Mouse (Mus musculus): ENCODE measurements around the gene Rasgrp2. TPM values are rescaled to one million over a fixed set of nuclear protein-coding genes. Genes with fewer than 3 reads are reported as not detected.

The Rasgrp2 gene
- polyA plus RNA-seq, 1 experiment from 2014 or later, result 45.0 TPM

DNA sequence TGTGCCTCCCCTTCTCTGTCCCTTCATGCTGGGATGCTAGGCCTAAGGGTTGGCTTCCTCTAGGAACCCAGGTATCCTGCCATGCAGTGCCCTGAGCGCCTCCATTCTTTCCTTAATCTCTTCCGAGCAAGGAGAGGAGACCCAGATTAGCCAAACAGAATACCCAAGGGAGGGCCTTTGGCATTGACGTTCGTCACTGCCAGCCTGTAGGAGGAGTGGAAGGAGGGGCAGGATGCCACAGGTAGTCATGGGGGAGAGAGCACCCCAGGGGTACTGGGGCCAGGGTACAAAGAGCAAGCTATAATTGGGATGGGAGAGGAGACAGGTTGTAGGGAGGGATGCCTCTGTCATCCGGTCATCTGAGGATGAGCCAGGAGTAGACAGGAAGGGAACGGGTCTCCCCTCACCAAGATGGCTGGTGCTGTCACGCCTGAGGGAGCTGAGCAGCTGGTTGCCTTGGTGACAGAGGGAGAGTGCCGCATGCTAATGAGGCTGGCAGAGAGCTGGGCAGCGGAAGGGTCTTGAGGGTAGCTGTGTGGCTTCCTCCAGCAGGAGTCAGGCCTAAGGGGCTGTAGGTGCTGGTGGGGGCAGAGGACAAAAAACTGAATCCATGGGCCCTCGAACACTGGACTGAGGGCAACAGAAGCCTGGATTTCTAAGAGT is 46.8 kb downstream of the Rasgrp2 start:
- H3K4me1 ChIP-seq, result peaks cover 10% of the 10 kb centered on the region
- no peak for ATAC-seq (ENCODE audit: insufficient number of reproducible peaks, low FRiP score, low TSS enrichment, low read depth)
- H3K27me3 ChIP-seq, result no peaks in the 10 kb centered on the region; the same call in 1 of the 2 replicates
- WGBS, result 22% methylated on average over 10 of the region's 10 CpGs
- H3K36me3 ChIP-seq, result no peaks in the 10 kb centered on the region
- H3K9me3 ChIP-seq (replicated peaks), result no peaks in the 10 kb centered on the region
- H3K9ac ChIP-seq, result no peak overlapping the region
- no peak overlapping the region for H3K27ac ChIP-seq (replicated peaks)
- no peak overlapping the region for H3K4me2 ChIP-seq (replicated peaks)
- H3K4me3 ChIP-seq (replicated peaks), result no peak overlapping the region

DNA sequence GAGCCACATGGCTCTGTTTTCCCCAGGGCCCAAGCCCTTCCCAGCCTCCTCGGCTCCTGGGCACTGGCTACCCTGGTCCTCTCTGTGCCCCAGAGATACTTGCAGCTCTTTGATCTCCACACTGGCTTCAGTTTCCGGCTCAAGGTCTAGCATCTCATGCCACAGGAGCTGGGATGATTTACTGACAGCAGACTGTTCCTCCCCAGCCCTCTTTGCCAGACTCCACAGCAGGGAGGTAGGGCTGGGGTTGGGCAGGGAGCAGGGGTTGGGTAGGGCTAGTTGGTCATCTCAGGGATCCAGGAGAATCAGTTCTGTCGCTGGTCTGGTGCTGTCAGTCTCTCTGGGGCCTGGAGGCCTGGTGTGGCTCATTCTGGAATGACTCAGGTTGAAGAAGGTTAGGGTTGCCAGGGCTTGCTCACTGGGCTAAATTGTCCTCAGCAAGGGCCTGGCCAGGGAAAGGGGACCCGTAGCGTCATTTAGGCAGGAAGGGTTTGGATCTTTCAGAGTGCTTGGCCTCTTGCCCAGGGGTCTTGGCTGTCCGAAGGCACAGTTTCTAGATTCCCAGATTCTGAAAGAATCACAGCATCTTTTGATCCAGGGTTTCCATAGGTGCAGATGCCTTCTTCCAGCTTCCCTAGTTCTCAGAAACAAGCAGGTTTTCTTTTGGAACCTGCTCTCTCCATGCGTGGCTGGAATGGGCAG is 47.7 kb downstream of the Rasgrp2 start:
- Histone ChIP-seq H3K4me3 (replicated peaks) (no peak overlapping the region), H3K4me1 (peaks cover 12% of the 10 kb centered on the region), H3K4me2 (replicated peaks) (no peak overlapping the region), H3K27ac (replicated peaks) (no peak overlapping the region), H3K27me3 (no peaks in the 10 kb centered on the region; the same call in 1 of the 2 replicates), H3K9me3 (replicated peaks) (no peaks in the 10 kb centered on the region), H3K9ac (no peak overlapping the region), H3K36me3 (no peaks in the 10 kb centered on the region)
- 54% methylated on average over 7 of the region's 7 CpGs for WGBS
- ATAC-seq (ENCODE audit: insufficient number of reproducible peaks, low FRiP score, low TSS enrichment, low read depth), result no peak

DNA sequence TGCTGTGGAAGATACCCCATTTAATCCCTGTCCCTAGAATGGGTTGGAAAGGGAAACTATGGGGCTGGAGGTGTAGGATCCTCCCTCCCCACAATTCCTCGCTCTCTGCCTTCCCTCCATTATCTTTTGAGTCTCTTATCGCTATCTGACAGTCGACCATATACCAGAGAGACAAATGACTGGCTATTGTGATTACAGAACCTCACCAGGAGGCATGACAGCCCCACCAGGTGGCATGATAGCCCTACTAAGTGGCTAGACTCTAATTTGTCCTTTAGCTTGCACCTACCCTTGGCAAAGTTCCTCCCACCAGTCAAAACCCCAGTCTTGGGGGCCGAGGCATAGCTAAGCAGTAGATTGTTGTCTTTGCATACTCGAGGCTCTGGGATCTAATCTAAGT is 49.6 kb downstream of the Rasgrp2 start:
- Histone ChIP-seq H3K9ac (no peak overlapping the region), H3K4me3 (replicated peaks) (no peak overlapping the region)

DNA sequence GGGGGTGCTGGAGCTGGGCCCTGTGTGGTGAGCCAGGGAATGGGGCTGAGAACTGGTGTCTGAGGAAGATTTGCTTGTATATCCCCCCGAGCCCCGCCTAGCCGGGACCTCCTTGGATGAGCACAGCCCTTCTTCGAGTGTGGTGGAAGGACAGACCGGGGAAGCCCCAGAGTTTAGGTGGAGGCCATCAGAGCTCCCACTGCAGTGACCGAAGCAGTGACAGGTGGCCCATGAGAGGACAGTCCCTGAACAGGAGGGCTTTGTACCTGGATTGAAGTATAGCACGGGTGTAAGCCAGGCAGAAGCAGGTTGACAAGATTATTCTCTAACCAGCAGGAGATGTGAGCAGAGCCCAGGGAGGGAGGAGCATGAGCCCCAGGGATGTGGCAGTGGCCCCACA is 50.7 kb downstream of the Rasgrp2 start:
- WGBS, result 66% methylated on average over 7 of the region's 7 CpGs
- H3K36me3 ChIP-seq, result no peaks in the 10 kb centered on the region
- no peaks in the 10 kb centered on the region; the same call in none of the 2 replicates for H3K27me3 ChIP-seq
- no peak overlapping the region for H3K4me2 ChIP-seq (replicated peaks)
- no peak overlapping the region for H3K4me3 ChIP-seq (replicated peaks)
- H3K9me3 ChIP-seq (replicated peaks), result no peaks in the 10 kb centered on the region
- no peak overlapping the region for H3K27ac ChIP-seq (replicated peaks)
- no peak overlapping the region for H3K9ac ChIP-seq
- H3K4me1 ChIP-seq, result peaks cover 15% of the 10 kb centered on the region
- no peak for ATAC-seq (ENCODE audit: insufficient number of reproducible peaks, low FRiP score, low TSS enrichment, low read depth)

More for the DNA sequence above, 49.6 kb downstream of the Rasgrp2 start:
- Histone ChIP-seq H3K4me1 (peaks cover 15% of the 10 kb centered on the region), H3K36me3 (no peaks in the 10 kb centered on the region), H3K27me3 (no peaks in the 10 kb centered on the region; the same call in none of the 2 replicates), H3K9me3 (replicated peaks) (no peaks in the 10 kb centered on the region), H3K27ac (replicated peaks) (no peak overlapping the region), H3K4me2 (replicated peaks) (peak overlapping the region; percentile 35; the same call in 1 of the 2 replicates)
- ATAC-seq (ENCODE audit: insufficient number of reproducible peaks, low FRiP score, low TSS enrichment, low read depth), result no peak
- WGBS, result 59% methylated on average over 5 of the region's 5 CpGs

DNA sequence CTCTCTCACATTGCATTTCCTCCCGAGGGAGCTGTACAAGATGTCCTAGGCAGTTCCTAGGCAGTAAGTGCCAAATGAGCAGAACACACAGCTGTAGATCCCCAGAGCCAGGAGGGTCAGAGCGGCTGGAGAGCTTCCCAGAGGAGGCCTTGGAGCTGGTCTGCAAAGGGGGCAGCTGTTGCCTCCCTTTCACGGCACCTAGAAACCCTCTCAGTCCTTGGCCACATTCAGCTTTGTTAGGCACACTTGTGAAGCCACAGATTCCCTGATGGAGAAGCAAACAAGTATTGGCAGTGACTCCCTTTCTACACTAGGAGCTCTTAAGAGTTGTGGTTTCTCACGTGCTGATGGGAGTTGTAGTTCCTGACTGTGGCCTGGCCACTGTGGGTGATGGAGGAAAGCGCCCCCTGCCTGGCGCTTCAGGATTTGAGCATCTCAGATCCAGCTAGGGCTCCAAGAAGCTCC is 52.9 kb downstream of the Rasgrp2 start:
- Histone ChIP-seq H3K4me3 (replicated peaks) (no peak overlapping the region), H3K9ac (no peak overlapping the region), H3K27ac (replicated peaks) (0 out of 2 replicates have a peak overlapping the region, but pooled peaks have one; percentile 29), H3K27me3 (no peaks in the 10 kb centered on the region; the same call in none of the 2 replicates), H3K9me3 (replicated peaks) (no peaks in the 10 kb centered on the region), H3K4me1 (peaks cover 7% of the 10 kb centered on the region; the same call in 1 of the 2 replicates), H3K36me3 (no peaks in the 10 kb centered on the region), H3K4me2 (replicated peaks) (no peak overlapping the region)
- WGBS, result 22% methylated on average over 6 of the region's 6 CpGs
- ATAC-seq (ENCODE audit: insufficient number of reproducible peaks, low FRiP score, low TSS enrichment, low read depth), result peak; percentile 64

DNA sequence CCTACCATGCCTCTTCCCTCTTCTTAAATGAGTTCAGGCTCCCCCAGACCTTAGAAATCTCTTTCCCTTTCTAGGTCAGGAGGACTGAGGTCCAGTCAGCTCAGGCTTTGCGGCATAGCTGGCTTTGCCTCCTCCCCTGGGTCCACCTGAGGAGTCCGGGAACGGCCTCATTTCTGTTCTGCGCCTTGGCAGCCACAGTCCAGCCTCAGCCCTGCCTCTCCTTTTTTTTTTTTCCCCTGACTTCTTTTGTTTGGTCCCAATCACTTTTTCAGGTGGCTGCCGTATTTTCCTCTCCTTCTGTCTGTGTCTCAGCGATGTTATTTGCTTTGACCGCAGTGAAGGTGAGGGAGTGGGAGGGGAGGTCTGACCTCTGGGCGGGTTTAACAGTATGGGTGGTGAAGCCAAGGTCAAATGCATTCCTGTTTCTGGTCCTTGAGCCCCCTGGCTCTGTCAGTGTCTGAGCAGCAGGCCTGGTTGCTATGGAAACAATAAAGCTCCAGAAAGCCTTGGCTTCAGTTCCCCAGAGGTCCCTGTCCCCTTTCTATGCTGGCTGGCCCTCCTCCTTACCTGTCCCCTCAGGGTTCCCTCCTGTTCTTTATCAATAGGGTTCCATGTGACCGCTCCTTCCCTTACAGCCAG is 53.7 kb downstream of the Rasgrp2 start:
- H3K9me3 ChIP-seq (replicated peaks), result no peaks in the 10 kb centered on the region
- H3K9ac ChIP-seq, result no peak overlapping the region
- WGBS, result 61% methylated on average over 9 of the region's 9 CpGs
- no peak overlapping the region for H3K4me3 ChIP-seq (replicated peaks)
- no peak overlapping the region for H3K27ac ChIP-seq (replicated peaks)
- no peak for ATAC-seq (ENCODE audit: insufficient number of reproducible peaks, low FRiP score, low TSS enrichment, low read depth)
- H3K27me3 ChIP-seq, result no peaks in the 10 kb centered on the region; the same call in none of the 2 replicates
- peaks cover 6% of the 10 kb centered on the region; the same call in 1 of the 2 replicates for H3K4me1 ChIP-seq
- no peak overlapping the region for H3K4me2 ChIP-seq (replicated peaks)
- no peaks in the 10 kb centered on the region for H3K36me3 ChIP-seq

DNA sequence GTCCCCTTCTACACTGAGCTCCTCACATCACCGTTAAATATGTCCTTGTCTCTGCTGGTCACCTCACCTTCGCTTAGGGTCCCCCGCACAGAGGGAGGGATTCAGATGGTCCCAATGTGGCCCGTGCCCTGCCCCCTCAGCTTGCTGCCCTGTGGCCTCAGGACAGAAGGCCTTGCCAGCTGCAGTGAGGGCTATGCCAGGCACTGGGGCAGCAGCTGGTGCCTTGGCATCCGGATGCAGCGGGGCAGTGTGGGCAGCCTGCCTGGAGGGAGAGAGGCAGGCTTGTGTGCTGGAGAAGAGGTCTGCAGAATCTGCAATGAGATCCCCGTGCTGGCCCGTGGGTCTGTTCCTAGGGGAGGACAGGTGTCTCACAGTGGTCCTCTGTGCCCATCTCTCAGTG is 54.2 kb downstream of the Rasgrp2 start:
- no peak overlapping the region for H3K4me2 ChIP-seq (replicated peaks)
- H3K36me3 ChIP-seq, result no peaks in the 10 kb centered on the region
- no peaks in the 10 kb centered on the region for H3K9me3 ChIP-seq (replicated peaks)
- H3K4me3 ChIP-seq (replicated peaks), result no peak overlapping the region
- ATAC-seq (ENCODE audit: insufficient number of reproducible peaks, low FRiP score, low TSS enrichment, low read depth), result no peak
- H3K27ac ChIP-seq (replicated peaks), result no peak overlapping the region
- no peaks in the 10 kb centered on the region; the same call in none of the 2 replicates for H3K27me3 ChIP-seq
- WGBS, result 76% methylated on average over 8 of the region's 8 CpGs
- no peak overlapping the region for H3K9ac ChIP-seq
- 0 out of 2 replicates have a peak, but pooled peaks cover 4% of the 10 kb centered on the region for H3K4me1 ChIP-seq

DNA sequence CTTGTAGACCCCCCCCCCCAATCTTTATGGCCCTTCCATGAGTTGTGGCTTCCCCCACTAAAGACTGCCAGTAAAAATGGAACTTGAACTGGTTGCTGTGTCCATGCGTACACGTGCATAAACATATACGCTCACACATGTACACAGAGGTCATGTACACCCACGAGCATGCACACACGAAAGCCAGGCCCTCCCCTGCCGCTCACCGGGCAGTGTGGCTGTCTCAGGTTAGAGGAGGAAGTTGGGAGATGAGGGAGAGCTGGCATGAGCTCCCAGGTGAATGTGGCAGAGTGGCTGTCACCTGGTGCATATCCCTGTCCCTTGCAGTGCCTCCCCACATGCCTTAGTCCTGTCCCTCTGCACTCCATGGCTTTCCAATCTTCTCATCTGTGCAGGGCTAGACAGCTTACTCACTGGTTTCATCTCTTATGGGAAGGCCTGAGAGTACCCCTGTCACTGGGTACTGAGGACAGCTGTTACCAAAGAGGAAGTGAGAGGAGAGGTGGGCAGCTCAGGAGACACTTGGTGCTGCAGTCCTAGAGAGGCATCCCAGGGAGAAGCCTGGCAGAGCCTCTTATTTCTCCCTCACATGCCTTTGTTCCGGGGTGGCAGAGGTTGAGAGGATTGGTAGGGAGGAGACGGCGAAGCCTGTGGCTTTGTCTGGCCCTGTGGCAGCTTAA is 55.0 kb downstream of the Rasgrp2 start:
- Histone ChIP-seq H3K4me1 (0 out of 2 replicates have a peak, but pooled peaks cover 4% of the 10 kb centered on the region), H3K9ac (no peak overlapping the region), H3K4me2 (replicated peaks) (no peak overlapping the region), H3K36me3 (no peaks in the 10 kb centered on the region), H3K27ac (replicated peaks) (no peak overlapping the region), H3K4me3 (replicated peaks) (no peak overlapping the region), H3K9me3 (replicated peaks) (no peaks in the 10 kb centered on the region), H3K27me3 (no peaks in the 10 kb centered on the region; the same call in 1 of the 2 replicates)
- 71% methylated on average over 10 of the region's 10 CpGs for WGBS
- ATAC-seq (ENCODE audit: insufficient number of reproducible peaks, low FRiP score, low TSS enrichment, low read depth), result no peak

DNA sequence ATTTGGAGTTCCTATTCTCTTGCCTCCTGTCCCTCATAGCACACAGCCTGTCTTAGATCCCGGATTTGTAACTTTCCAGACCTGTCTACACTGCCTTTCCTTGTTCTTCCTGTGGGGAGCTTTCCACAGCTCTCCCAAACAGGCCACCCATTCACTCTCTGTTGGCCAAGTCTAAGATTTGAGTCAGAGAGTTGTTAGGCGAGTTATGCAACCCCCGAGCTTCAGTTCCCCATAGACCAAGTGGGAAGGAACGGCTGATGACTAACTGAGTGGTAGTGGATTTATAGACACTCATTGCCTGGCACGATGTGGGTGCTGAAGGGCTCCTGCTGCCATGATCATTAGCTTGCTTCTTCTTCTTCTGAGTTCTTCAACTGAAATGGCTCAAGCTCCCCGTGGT is 60.4 kb downstream of the Rasgrp2 start:
- H3K4me2 ChIP-seq (replicated peaks), result no peak overlapping the region
- no peak overlapping the region for H3K9ac ChIP-seq
- no peak for ATAC-seq (ENCODE audit: insufficient number of reproducible peaks, low FRiP score, low TSS enrichment, low read depth)
- H3K27ac ChIP-seq (replicated peaks), result no peak overlapping the region
- H3K27me3 ChIP-seq, result 0 out of 2 replicates have a peak, but pooled peaks cover 3% of the 10 kb centered on the region
- H3K36me3 ChIP-seq, result no peaks in the 10 kb centered on the region
- no peaks in the 10 kb centered on the region for H3K9me3 ChIP-seq (replicated peaks)
- H3K4me1 ChIP-seq, result peaks cover 4% of the 10 kb centered on the region
- WGBS, result 71% methylated on average over 6 of the region's 6 CpGs
- no peak overlapping the region for H3K4me3 ChIP-seq (replicated peaks)

DNA sequence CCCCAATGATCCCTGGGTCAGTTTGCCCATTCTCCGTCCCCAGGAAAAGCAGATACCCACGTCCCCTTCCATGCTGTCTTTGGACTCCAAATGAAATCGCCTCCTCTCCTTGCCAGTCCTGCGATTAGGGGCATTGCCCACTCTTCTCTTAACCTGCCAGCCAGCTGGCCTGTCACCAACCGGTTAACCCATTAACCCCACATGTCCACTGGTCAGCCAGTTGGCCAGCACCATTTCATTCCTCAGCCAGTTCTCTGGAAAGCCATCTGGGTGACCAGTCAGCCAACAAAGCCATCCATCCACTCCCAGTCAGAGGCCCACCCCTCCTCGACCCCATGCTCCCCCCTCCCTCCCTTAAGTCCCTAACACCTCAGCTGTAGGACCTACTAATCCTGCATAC is 63.7 kb downstream of the Rasgrp2 start:
- ATAC-seq (ENCODE audit: insufficient number of reproducible peaks, low FRiP score, low TSS enrichment, low read depth), result no peak
- WGBS, result 52% methylated on average over 6 of the region's 6 CpGs
- H3K4me3 ChIP-seq (replicated peaks), result no peak overlapping the region

More for the DNA sequence above, 63.7 kb downstream of the Rasgrp2 start:
- Histone ChIP-seq H3K4me1 (peaks cover 11% of the 10 kb centered on the region), H3K36me3 (no peaks in the 10 kb centered on the region), H3K4me2 (replicated peaks) (no peak overlapping the region), H3K27me3 (0 out of 2 replicates have a peak, but pooled peaks cover 3% of the 10 kb centered on the region), H3K9me3 (replicated peaks) (no peaks in the 10 kb centered on the region), H3K9ac (no peak overlapping the region), H3K27ac (replicated peaks) (no peak overlapping the region)

Measured in embryonic facial prominence, embryonic 15.5 days (tissue).